Mouse (Mus musculus) kidney, adult 11 months (tissue): ENCODE measurements at regions not wholly inside any gene's neighbourhood (a gene's known extent, or its start where the extent isn't known, plus 50 kb on each side); places are given as distances from the start of the nearest gene placed in this dataset.

Experiments used
- DNase-seq: peaks from one replicate; pipeline ENCODE4 v3.0.0; 2022

DNA sequence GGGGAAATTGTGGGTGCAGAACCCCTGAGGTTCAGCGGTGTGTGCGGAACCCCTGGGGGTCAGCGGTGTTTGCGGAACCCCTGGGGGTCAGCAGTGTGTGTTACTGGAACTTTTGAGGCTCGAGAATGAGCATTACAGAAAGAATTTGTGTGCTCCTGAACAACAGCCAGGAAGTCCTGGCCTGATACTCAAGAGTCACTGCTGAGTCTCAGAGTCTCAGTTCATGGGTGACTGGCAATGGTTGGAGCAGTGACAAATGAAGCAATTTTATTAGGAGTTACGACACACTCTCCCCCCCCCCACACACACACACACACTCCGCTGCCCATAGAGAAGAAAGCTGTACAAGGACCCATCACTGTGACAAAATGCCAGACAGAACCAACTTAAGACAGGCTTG is 193.8 kb downstream of the Irs2 start:
- no peak for DNase-seq

DNA sequence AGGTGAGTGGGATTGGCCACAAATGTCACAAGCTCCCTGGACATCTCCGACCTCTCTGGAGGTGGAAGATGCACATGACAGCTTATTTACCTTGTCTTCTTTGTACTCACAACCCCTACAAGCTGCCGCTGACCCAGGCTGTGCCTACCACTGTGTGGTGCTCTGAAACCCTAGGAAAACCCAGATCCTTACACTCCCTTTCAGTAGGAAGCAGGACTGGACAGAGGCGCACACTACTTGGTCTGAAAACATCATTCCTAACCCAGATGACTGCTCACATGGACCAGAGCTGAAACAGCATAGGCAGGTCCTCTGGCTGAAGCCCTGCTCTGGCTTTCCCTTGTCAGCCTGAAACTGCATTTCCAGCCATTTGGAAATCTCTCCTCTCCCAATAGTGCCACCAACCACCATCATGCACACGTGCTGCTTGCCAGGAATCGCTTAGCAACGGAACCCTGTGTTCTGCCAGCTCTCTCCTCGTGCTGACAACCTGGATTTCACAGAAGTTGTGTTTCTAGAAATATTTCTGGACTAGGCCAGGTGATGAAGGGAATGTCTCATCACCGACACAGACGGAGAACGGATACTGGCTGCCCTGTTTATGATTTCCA is 196.1 kb downstream of the Irs2 start:
- DNase-seq: no peak

DNA sequence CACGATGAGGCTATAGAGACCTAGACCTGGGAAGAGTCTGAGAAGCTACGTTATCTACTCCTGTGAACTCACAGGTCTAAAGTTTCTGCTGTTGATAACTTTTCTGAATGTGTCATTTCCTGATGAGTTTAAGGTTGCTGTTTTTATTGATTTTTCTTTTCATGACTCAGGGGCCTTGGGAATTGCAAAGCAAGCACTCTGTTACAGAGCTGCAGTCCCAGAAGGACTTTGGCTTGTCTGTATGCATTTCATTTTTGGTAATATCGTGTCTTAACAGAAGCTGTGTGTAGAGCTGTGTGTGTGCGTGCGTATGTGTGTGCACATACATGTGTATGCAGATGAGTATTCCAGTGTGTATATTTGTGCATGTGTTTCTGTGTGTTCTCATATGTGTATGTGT is 201.2 kb downstream of the Irs2 start:
- DNase-seq: no peak

- DNase-seq: no peak
Observed at GRCm38 (mm10) chr8:10805405-10806151, 202.7 kb downstream of the Irs2 start.

GRCm38 (mm10) chr8:10804974-10805373 is 203.3 kb downstream of the Irs2 start:
- no peak for DNase-seq

GRCm38 (mm10) chr8:10802003-10802402 is 206.3 kb downstream of the Irs2 start:
- no peak for DNase-seq

DNA sequence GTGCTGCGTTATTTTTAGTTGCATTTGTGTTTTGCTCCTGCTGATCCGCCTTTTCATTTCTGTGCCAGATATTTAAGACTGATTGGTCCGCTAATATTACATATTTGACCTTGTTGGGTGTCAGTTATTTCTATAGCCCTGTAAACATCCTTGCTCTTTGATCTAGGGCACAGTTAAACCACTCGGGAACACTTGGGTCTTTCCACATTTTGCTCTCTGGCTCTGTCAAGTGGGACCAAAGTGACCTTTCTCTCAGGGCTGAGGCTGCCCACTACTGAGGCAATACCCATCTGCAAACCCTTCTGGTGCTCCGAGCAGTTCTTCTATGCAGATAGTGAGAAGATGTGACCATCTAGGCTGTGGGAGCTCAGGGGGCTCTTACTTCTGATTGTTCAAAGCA is 206.7 kb downstream of the Irs2 start:
- DNase-seq: no peak

DNA sequence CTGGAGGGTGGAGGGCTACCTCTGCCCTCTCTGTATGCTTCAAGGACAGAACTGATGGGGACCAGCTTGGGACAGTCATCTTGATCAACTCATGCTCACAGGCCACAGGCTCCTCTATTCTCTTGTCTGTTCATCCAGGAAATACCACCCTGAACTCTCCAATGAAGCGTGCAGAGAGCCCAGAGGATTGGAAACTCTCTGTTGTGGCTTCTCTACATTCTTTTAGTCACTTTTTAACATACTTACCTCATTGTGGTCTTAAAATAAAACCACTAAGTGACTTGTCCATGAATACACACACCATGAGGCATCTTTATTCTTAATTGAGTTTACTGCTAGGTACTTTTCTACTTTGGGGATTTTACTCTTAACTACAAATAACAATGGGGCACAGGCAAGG is 209.8 kb downstream of the Irs2 start:
- no peak for DNase-seq

- DNase-seq: no peak
Observed at GRCm38 (mm10) chr8:10794367-10795189, 213.7 kb downstream of the Irs2 start.

GRCm38 (mm10) chr8:10793670-10794366 is 214.4 kb downstream of the Irs2 start:
- DNase-seq: no peak

DNA sequence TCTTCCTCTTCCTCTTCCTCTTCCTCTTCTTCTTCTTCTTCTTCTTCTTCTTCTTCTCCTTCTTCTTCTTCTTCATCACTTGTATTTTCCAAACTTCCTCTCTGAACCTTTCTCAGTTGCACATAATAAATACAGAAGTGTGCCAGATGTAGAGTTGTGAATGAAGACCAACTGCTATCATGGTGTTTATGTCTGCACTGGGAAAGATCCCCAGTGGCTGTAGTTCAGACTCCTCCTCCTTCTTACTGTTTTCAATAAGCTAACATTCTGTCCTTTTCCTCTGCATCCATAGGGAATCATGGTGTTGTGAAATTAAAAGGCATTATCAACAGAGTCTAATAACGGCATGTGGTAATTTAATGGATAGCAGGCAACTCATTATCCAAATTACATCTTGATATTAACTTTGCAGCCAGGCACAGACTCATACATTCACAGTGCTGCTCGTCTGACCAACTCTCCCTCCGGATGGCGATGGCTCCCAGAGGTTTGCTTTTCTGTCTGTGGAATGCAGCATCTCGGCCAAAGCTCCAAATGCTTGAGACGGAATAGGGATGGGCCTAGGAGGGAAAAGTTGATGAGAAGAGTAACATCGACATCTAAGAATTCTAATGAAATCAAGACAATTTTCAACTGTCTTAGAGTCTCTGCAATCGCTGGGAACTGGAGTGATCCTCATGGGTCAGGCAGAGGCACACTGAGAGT is 219.6 kb downstream of the Irs2 start:
- no peak for DNase-seq

DNA sequence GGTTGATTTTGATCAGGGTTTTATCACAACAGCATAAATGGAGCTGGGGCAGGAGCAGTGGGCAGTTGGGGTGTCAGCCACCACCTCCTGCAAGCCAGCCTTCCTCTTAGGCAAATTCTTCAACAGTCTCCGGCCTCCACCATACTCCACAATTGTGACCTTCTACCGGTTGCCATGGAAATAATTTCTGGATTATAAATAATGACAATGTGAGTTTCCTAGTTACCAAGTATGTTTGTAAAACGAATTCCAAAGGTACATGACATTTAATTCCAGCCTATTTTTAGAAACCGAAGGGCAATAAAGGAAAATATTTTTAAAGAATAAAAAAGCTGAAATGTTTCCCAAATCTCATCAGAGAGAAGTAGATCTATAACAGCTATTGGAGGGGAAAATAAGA is 222.5 kb downstream of the Irs2 start:
- no peak for DNase-seq

DNA sequence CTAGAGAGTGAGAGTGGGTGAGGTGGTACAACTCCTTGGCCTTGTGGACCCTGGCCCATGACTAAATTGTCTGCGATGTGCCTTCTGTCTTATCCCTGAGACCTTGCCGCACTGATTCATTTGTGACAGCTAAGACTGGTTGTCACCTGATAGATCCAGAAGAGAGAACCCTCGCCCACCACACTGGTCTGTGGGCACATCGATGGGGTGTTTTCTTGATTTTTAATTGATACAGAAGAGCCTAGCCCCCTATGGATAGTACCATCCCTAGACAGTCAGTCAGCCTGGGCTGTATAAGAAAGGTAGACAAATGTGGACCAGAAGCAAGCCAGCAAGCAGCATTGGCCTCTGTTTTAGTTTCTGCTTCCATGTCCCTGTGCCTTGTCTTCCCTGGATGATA is 222.9 kb downstream of the Irs2 start:
- no peak for DNase-seq

DNA sequence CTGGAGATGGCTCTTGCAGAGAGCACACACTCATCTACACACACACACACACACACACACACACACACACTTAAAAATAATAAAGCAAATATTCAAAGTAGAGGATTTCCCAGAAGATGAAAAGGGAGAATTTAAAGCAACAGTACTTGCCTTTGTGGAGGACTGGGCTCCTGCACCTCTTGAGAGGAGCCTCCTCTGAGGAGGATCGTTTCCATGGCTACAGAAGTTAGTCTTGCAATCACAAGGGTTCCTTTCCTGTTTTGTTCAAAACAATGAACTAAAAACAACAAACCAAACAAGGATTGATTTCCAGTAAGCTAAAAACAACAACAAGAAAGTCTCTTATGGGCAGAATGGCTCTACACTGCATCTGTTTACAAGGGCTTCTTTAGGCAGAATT is 223.8 kb downstream of the Irs2 start:
- no peak for DNase-seq

- DNase-seq: no peak
Observed at GRCm38 (mm10) chr8:10781860-10782259, 226.4 kb downstream of the Irs2 start.

- DNase-seq: no peak
Observed at GRCm38 (mm10) chr8:10779636-10780035, 228.6 kb downstream of the Irs2 start.

DNA sequence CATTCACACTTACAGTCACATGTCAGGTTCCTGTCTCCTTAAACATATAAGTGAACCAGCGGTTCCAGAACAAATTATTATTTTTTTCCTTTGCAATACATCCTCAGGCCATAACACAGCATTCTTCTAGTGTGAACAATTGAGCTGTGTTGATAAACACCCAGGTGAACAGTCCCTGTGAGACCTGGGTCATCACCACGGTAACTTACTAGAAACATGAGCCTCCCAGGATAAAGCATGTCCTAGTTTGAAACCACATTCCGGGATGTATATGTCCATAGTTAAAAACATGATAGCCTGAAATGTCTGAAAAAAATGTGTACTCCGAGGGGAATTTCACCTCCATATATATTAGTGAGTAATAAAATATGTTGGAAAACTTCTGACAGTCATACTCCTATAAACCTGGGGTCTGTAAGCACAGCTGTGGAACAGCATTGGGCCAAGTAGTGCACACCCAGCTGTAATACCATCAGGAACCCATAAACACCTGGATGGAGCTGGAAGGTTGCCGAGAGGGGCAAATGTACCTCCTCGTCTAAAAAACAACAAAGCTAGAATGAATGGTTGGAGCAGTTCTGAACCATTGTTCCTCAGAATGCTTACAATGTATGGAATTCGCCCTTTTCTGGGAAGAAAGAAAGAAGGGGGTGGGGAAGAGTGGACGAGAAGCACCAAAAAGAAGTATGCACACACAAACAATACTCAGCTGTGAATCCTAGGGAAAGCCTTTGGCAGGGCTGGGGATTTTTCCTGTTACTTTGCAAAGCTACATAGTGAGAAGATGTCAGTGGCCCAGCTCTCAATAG is 232.9 kb downstream of the Irs2 start:
- no peak for DNase-seq

DNA sequence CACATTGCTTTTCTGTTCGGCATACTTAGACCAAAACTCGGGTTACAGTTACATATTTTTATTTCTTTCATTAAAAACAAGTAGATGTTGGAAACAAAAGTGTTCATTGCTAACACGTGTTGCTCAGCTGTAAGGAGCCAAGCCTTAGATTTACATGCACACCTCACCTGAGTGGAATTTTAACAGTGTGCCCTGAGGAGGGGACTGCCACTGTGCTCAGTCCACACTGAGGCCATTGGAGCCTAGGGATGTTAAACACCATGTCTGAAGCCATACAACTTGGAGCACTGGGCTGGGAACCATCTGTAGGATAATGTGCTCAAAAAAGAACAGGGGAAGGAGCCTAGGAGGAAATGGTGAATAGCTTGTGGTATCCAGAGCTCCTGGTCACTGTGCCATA is 233.5 kb downstream of the Irs2 start:
- no peak for DNase-seq

DNA sequence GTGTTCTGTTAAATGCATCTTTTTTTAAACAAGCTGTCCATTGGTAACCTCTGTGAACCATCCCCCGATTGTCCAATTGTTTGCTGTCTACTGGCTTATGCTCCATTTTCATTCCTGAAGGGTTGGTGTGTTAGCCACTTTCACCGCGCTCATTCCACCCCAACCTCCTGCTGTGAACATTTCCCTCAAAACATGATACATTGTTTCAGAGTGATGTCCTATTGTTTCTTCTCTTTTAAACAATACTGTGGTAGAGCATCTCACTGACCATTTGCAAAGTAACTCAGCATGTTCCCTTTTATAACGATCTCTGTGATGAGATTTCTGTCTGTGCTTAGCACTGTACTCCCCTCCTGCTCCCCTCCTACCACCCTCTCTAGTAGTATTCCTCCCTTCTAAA is 240.1 kb downstream of the Irs2 start:
- DNase-seq: no peak

DNA sequence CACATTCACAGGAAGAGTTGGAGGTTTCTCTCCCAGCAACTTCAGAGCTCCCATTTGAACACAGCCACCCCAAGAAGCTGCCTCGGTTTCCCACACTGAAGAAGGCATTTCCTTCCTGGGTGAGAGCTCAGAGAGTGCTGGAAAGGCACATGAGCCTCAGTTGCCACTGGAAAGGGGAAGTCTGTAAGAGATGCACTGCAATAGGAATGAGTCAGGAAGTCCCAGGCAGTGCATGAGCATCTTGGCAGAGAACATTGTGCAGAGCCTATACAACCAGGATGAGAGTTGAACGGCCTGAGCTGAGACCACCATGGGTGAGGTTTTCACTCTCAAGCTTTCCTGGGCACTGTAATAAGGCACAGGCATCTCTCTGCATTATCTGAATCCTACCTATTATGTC is 244.4 kb downstream of the Irs2 start:
- no peak for DNase-seq

DNA sequence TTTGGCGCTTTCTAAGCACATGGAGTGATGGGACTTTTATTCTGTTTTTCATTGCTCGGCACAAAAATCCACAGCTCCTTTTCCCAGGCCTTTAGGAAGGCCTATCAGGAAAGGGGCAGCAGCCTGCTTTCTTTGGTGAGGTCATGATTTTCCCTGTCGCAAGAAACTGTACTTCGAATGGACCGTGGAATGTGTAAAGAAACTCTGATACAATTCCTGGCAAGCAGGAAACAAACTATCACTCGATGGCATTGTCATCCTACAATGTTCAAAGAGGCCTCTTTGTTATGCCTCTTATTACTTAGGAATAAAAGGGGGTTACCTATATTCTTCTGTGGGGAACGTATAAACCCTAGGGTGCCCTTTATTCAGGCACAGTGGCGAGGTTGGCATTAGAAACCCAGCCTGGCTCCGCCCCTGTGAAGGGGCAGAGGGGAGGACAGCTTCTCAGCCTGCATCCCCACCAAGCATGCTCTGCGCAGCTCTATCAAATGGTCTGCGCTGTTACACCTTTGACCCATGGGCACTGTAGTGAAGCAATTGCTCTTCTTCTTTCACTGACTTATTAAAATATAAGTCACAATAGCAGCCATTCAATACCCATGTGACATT is 246.5 kb downstream of the Irs2 start:
- no peak for DNase-seq
